Mouse (Mus musculus): Measurements from ENCODE around the gene Olfr750. TPM values are rescaled to one million over a fixed set of nuclear protein-coding genes. Genes with fewer than 3 reads are reported as not detected.

Gene Olfr750
- polyA plus RNA-seq, 1 experiment: not detected

GRCm38 (mm10) chr14:51047846-51048245 lies 26.4 kb downstream of the Olfr750 start:
- H3K4me1 ChIP-seq (ENCODE audit: control insufficient read depth, insufficient read depth, low read length): no peaks in the 10 kb centered on the region
- H3K27me3 ChIP-seq (ENCODE audit: control insufficient read depth, insufficient read depth, low read length, poor library complexity, severe bottlenecking): no peaks in the 10 kb centered on the region
- H3K9ac ChIP-seq (ENCODE audit: low read depth, poor library complexity, severe bottlenecking): no peak overlapping the region
- TF ChIP-seq POLR2A (IDR thresholded peaks at IDR 0.05; ENCODE audit: insufficient read depth, low read length) (no peak), CTCF (IDR thresholded peaks at IDR 0.05; ENCODE audit: low read depth, low read length) (no peak), EP300 (IDR thresholded peaks at IDR 0.05; ENCODE audit: insufficient read depth, low read depth, low read length) (no peak)
- no peaks in the 10 kb centered on the region for H3K36me3 ChIP-seq (ENCODE audit: control insufficient read depth, insufficient read depth, low read length, poor library complexity, severe bottlenecking)
- H3K27ac ChIP-seq (ENCODE audit: insufficient read depth, low read length): no peak overlapping the region
- no peaks in the 10 kb centered on the region for H3K9me3 ChIP-seq (replicated peaks; ENCODE audit: control insufficient read depth, insufficient read depth, low read length, poor library complexity, severe bottlenecking)
- H3K4me3 ChIP-seq (ENCODE audit: low read depth, low read length): no peak overlapping the region

DNA sequence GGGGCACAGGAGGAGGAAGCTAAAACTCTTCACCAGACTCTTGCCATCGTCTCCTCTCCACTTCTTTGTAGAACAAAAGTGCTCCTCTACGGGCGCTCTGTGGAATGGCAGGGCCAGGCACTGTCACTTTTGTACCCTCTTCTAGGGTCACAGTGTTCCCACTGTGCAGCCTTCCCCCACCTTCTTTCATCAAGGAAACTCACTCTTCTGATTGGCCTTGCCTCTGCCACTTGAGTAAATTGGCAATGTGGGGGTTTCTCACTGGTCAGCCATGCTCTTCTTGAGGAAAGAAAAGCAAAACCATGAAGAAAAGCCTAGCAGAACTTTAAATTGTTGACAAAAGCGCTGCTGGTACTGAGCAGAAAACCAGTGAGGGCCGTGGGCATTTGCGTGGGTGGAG lies 32.5 kb downstream of the Olfr750 start, which contains the start of gene Rnase9:
Gene Rnase9, minus strand, starts transcription at position 101 of the 400 bp plus-strand sequence.
- H3K9me3 ChIP-seq (replicated peaks; ENCODE audit: control insufficient read depth, insufficient read depth, low read length, poor library complexity, severe bottlenecking): no peaks in the 10 kb centered on the region
- TF ChIP-seq EP300 (IDR thresholded peaks at IDR 0.05; ENCODE audit: insufficient read depth, low read depth, low read length): no peak
- no peak for TF ChIP-seq CTCF (IDR thresholded peaks at IDR 0.05; ENCODE audit: low read depth, low read length)
- no peak for TF ChIP-seq POLR2A (IDR thresholded peaks at IDR 0.05; ENCODE audit: insufficient read depth, low read length)
- no peaks in the 10 kb centered on the region for H3K27me3 ChIP-seq (ENCODE audit: control insufficient read depth, insufficient read depth, low read length, poor library complexity, severe bottlenecking)
- H3K9ac ChIP-seq (ENCODE audit: low read depth, poor library complexity, severe bottlenecking): no peak within 1 kb of the TSS
- no peak within 1 kb of the TSS for H3K27ac ChIP-seq (ENCODE audit: insufficient read depth, low read length)
- H3K4me3 ChIP-seq (ENCODE audit: low read depth, low read length): no peak within 1 kb of the TSS
- peaks cover 1% of the 10 kb centered on the region for H3K4me1 ChIP-seq (ENCODE audit: control insufficient read depth, insufficient read depth, low read length)
- H3K36me3 ChIP-seq (ENCODE audit: control insufficient read depth, insufficient read depth, low read length, poor library complexity, severe bottlenecking): no peaks in the 10 kb centered on the region

GRCm38 (mm10) chr14:51036214-51036613 lies 38.0 kb downstream of the Olfr750 start:
- H3K4me1 ChIP-seq (ENCODE audit: control insufficient read depth, insufficient read depth, low read length): peaks cover 1% of the 10 kb centered on the region
- TF ChIP-seq POLR2A (IDR thresholded peaks at IDR 0.05; ENCODE audit: insufficient read depth, low read length): no peak
- no peaks in the 10 kb centered on the region for H3K27me3 ChIP-seq (ENCODE audit: control insufficient read depth, insufficient read depth, low read length, poor library complexity, severe bottlenecking)

DNA sequence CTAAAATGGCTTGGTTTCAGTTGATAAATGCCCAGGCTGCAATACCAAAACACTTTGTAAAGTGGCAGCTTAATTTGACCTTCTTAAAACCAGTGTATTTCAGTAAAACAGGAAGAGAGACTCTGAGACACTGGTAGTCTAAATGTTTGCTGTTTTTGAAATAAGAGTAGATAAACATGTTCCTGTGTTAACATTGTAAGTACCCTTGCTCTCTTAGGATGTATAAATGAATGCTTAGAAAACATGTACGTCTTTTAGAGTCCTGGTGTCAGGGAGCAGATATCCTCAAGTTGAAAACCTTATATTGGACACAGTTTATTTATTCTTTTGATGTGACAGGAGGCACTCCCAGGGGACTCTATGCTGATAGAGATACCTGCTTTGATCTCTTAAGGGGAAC lies 39.0 kb downstream of the Olfr750 start:
- no peak for TF ChIP-seq EP300 (IDR thresholded peaks at IDR 0.05; ENCODE audit: insufficient read depth, low read depth, low read length)
- no peak for TF ChIP-seq POLR2A (IDR thresholded peaks at IDR 0.05; ENCODE audit: insufficient read depth, low read length)
- no peak for TF ChIP-seq CTCF (IDR thresholded peaks at IDR 0.05; ENCODE audit: low read depth, low read length)
- Histone ChIP-seq H3K4me3 (ENCODE audit: low read depth, low read length) (no peak overlapping the region), H3K9ac (ENCODE audit: low read depth, poor library complexity, severe bottlenecking) (no peak overlapping the region), H3K27me3 (ENCODE audit: control insufficient read depth, insufficient read depth, low read length, poor library complexity, severe bottlenecking) (no peaks in the 10 kb centered on the region), H3K4me1 (ENCODE audit: control insufficient read depth, insufficient read depth, low read length) (peaks cover 1% of the 10 kb centered on the region), H3K9me3 (replicated peaks; ENCODE audit: control insufficient read depth, insufficient read depth, low read length, poor library complexity, severe bottlenecking) (no peaks in the 10 kb centered on the region), H3K27ac (ENCODE audit: insufficient read depth, low read length) (no peak overlapping the region), H3K36me3 (ENCODE audit: control insufficient read depth, insufficient read depth, low read length, poor library complexity, severe bottlenecking) (no peaks in the 10 kb centered on the region)

More at GRCm38 (mm10) chr14:51036214-51036613, 38.0 kb downstream of the Olfr750 start:
- H3K4me3 ChIP-seq (ENCODE audit: low read depth, low read length): no peak overlapping the region
- H3K27ac ChIP-seq (ENCODE audit: insufficient read depth, low read length): no peak overlapping the region
- no peak overlapping the region for H3K9ac ChIP-seq (ENCODE audit: low read depth, poor library complexity, severe bottlenecking)
- H3K9me3 ChIP-seq (replicated peaks; ENCODE audit: control insufficient read depth, insufficient read depth, low read length, poor library complexity, severe bottlenecking): no peaks in the 10 kb centered on the region
- no peaks in the 10 kb centered on the region for H3K36me3 ChIP-seq (ENCODE audit: control insufficient read depth, insufficient read depth, low read length, poor library complexity, severe bottlenecking)

DNA sequence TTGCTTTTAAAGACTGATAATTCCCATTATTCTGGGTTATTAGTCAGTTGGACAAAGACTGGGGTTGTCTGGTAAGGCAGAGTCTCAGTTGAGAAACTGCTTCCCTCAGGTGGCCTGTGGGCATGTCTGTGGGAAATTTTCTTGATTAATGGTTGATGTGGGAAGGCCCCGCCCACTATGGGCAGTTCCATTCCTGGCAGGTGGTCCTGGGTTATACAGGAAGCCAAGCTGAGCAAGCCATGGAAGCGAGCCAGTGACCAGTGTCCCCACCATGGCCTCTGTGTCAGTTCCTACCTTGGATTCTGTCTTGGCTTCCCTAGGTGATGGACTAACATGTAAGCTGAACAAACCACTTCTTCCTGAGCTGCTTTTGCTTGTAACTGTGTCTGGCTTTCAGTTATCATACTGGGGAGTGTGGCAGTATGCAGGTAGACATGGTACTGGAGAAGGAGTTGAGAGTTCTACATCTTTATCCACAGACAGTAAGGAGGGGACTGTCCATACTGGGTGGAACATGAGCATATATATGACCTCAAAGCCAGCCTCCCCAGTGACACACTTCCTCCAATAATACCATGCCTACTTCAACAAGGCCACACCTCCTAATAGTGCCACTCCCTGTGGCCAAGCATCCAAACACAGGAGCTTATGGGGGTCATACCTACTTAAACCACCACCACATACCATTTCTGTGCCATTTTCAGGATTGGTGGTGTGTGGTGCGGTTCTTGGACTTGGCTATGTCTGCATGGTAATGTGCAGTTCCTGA lies 46.7 kb downstream of the Olfr750 start:
- H3K4me3 ChIP-seq (ENCODE audit: low read depth, low read length): no peak overlapping the region
- no peaks in the 10 kb centered on the region for H3K9me3 ChIP-seq (replicated peaks; ENCODE audit: control insufficient read depth, insufficient read depth, low read length, poor library complexity, severe bottlenecking)
- TF ChIP-seq POLR2A (IDR thresholded peaks at IDR 0.05; ENCODE audit: insufficient read depth, low read length): no peak
- no peak for TF ChIP-seq CTCF (IDR thresholded peaks at IDR 0.05; ENCODE audit: low read depth, low read length)
- no peak for TF ChIP-seq EP300 (IDR thresholded peaks at IDR 0.05; ENCODE audit: insufficient read depth, low read depth, low read length)

GRCm38 (mm10) chr14:51026391-51027133 lies 47.7 kb downstream of the Olfr750 start:
- H3K4me1 ChIP-seq (ENCODE audit: control insufficient read depth, insufficient read depth, low read length): no peaks in the 10 kb centered on the region
- no peak overlapping the region for H3K27ac ChIP-seq (ENCODE audit: insufficient read depth, low read length)
- no peaks in the 10 kb centered on the region for H3K27me3 ChIP-seq (ENCODE audit: control insufficient read depth, insufficient read depth, low read length, poor library complexity, severe bottlenecking)
- no peak overlapping the region for H3K9ac ChIP-seq (ENCODE audit: low read depth, poor library complexity, severe bottlenecking)
- H3K36me3 ChIP-seq (ENCODE audit: control insufficient read depth, insufficient read depth, low read length, poor library complexity, severe bottlenecking): no peaks in the 10 kb centered on the region
- no peak overlapping the region for H3K4me3 ChIP-seq (ENCODE audit: low read depth, low read length)
- TF ChIP-seq CTCF (IDR thresholded peaks at IDR 0.05; ENCODE audit: low read depth, low read length): peak; percentile 34
- no peak for TF ChIP-seq EP300 (IDR thresholded peaks at IDR 0.05; ENCODE audit: insufficient read depth, low read depth, low read length)
- no peaks in the 10 kb centered on the region for H3K9me3 ChIP-seq (replicated peaks; ENCODE audit: control insufficient read depth, insufficient read depth, low read length, poor library complexity, severe bottlenecking)

More for the DNA sequence above, 46.7 kb downstream of the Olfr750 start:
- Histone ChIP-seq H3K27me3 (ENCODE audit: control insufficient read depth, insufficient read depth, low read length, poor library complexity, severe bottlenecking) (no peaks in the 10 kb centered on the region), H3K27ac (ENCODE audit: insufficient read depth, low read length) (no peak overlapping the region), H3K36me3 (ENCODE audit: control insufficient read depth, insufficient read depth, low read length, poor library complexity, severe bottlenecking) (no peaks in the 10 kb centered on the region), H3K9ac (ENCODE audit: low read depth, poor library complexity, severe bottlenecking) (no peak overlapping the region), H3K4me1 (ENCODE audit: control insufficient read depth, insufficient read depth, low read length) (no peaks in the 10 kb centered on the region)

All from ES-Bruce4 (cell line).